Mouse (Mus musculus) embryo, embryonic 10.5 days (tissue): ENCODE measurements at regions not wholly inside any gene's neighbourhood (a gene's known extent, or its start where the extent isn't known, plus 50 kb on each side); places are given as distances from the start of the nearest gene placed in this dataset.

Experiments
- DNase-seq: peaks from one replicate; pipeline ENCODE4 v3.0.0-alpha.2; 2015; ENCODE audit warnings: low spot score

DNA sequence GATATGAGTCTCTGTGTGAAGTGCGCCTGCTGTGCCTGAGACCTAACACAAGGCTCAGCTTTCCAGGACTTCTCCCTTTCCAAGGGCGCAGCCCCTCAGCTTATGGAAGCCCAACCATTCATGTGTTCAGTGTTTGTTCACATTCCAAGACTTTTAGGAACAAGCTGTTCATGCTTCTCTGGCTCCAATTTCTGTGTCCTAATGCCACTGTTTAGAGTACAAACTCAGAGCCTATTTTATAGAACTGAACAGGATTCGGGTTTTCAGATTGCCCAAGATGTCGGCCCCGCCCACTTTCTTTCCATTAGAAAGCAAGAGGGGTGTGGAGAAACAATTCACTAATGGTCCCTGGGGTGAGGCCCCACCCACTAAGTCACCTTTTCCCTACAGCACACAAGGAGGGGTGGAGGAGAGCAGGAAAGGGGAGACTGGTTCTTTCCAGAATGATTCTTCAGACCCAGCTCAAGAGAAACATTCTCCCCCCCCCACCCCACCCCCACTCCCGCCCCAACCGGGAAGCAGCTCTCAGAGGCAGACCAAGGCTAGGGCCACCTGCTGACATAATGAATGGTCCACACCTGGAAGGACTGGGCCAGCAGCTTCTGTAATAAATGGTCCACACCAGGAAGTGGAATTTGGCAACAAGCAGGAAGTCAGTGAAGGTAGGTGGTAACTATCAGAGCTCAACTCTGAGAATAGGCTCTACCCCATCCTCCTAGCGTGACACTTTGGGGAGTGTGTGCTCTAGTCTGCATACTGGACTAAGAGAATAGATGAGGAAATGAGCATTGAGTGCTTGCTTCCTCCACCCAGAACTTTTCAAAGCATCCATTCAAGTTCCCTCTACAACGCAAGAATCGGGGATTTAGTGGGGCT lies 120.2 kb upstream of the Zfp648 start:
- DNase-seq, result no peak

DNA sequence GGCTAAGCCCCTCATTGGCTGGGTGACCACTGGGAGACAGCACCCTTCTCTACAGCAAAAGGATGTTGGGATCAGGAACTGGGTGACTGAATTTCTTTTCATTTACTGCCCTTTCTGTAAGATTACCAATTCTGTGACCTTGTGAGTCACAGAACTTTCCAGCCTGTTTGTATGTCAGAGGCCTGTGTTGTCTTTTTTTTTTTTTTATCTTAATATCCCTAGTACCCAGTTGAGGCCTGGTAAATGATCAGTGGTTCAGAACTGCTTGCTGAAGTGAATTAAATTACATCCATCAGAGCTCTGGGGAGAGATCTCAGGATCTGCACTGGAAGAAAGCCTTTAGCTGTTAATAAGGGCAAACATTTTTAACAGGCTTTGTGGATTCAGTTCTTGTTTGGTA lies 114.8 kb upstream of the Zfp648 start:
- no peak for DNase-seq

DNA sequence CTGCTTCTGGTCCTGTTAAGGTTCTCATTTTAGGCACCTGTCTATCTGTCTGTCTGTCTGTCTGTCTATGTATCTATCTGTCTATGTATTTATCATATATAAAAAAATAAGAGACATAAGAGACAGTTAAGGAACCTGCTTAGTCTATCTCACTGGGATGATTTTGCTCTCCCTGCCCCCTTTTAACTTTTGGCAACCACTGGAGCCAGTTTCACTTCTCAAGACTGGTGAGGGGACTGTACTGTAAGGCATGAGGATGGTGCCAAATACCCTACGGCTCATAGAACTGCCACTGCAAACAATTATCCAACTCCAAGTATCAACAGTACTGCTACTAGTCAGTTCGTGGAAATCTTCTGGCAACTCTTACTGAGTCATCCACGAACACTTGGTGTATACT lies 111.2 kb upstream of the Zfp648 start:
- no peak for DNase-seq

DNA sequence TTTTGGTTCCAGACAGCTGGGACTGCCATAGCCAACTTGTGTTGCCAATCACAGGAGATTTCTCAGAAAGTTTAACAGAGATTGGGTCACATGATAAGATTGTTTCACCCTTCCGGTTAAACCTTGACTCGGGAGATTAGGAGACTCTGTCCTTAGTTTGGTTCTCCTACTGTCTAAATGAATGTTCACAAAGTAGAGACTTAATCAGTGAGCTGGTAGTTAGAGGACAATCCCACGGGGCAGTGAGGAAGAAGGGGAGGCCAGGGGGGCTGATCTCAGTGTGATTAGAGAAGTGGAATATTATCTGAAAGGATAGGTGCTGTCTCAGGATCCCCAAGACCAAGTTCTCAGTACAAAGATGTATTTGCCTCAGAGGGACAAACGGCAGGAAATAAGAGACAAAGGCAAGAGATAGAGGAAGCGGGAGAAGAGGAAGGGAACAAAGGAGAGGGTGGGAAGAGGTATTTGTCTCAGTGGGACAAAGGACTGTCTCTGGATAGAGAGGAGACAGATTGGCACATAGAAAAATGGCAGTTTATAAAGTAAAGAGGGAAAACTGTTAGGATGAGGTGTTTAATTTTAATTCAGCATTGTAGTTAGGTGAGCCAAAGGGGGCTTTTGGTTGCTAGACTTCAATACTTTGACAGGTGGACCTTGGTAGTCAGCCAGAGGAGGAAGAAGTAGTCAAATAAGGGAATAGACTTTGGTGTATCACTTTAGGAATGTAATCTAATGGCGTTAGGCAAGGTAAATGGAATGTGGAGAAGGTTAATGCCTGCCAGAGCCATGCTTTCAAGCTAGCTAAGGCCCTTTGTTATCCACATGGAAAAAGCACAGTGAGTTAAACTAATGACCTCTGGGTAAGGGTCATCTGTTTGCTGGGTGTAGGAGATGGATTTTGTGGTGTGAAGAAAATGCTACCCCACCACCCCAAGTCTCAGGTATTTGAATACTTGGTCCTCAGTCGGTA lies 110.2 kb upstream of the Zfp648 start:
- DNase-seq, result no peak

DNA sequence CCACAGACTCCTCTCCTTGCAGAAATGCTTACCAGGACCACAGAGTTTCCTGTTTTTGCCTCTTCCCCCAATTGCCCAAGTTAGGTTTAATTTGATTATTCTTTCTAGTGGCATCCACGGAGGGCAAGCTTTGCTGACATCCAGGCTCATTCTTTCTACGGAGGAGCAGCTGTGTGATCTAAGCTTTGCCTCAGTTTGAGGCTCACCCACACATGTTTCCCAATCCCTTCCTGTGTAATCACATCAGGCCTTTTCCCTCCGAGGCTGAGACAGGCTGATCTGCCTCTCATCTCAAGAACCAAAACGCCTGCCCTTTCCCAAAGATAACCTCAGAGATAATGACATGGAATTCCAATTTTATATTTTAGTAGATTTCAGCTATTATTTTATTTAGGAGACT lies 107.4 kb upstream of the Zfp648 start:
- DNase-seq, result no peak

DNA sequence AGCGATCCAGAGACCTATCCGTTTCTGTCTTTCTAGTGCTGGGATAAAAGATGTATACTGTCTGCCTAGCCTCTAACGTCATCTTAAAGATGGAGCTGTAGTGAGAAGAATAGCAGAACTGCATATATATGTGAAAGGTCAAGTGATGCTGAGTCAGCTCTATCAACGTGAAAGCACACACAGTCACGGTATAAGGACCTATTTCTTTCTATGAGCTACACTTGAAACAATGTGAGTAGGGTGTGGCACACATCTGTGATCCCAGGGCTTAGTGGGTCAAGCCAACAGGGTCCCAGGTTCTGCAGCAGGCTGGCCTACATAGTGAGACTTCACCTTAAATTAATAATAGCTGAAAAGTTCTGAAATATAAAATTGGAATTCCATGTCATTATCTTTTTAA lies 106.6 kb upstream of the Zfp648 start:
- DNase-seq, result no peak

DNA sequence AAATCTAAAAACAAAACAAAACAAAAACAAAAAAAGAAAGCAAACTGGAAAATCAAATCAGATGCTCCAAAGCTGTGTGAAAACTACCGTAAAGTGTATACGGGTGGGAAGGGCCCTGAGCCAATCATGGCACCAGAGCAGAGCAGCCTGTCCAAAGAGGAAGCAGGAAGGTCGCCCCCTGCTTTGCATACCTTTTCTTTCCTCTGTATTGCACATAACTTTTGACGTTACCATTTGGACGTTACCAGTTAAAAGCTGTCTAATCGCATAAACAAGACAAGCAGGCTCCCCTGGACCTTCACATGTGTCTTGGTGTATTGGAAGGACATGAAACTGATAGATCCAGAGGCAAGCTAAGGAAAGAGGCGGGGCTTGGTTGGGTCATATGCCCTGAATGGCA lies 104.9 kb upstream of the Zfp648 start:
- no peak for DNase-seq

DNA sequence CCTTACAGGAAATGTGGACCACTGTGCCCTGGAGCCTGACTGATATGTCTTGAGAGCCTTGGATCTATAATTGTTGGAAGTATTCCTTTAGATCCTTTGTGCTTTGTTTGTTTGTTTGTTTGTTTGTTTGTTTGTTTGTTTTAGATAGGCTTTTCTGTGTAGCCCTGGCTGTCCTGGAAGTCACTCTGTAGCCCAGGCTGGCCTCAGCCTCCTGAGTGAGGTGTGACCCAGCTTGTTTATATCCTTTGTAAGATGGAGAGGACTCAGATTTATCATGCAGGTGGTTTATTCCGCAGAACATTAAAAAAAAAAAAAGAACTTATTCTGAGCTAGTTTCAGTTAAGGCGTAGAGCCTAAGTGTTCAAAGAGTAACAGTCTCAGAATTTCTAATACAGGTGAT lies 104.1 kb upstream of the Zfp648 start:
- DNase-seq, result no peak

DNA sequence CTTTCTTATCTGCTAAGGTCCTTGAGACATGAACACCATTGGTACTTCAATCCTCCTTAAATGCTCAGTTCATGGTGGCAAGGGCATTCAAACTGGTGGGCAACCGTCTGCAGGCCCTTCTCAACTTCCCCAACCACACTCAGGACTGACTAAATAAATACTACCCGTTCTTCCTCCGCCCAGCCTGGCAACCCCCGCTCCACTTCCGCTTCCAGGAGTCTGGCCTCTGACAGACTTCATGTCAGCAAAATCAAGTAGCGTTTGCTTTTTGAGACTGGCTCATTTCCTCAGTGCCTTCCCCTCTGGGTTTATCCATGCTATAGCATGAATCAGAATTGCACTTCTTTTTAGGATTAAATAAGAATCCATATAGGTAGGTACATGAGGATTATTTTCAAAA lies 103.3 kb upstream of the Zfp648 start:
- DNase-seq, result no peak

DNA sequence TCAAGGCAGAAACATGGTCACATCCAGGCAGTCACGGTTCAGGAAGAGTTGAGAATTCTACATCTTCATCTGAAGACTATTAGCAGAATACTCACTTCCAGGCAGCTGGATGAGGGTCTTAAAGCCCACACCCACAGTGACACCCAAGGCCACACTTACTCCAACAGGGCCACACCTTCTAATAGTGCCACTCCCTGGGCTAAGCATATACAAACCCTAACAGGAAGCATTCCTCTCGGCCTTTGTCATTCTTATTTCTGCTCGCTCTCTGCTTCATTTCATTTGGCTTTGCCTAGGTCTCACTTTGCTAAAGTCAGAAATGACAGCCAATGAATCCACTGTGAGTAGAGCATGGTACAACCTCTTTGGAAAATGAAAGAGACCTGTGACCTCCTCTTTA lies 100.4 kb upstream of the Zfp648 start:
- no peak for DNase-seq

DNA sequence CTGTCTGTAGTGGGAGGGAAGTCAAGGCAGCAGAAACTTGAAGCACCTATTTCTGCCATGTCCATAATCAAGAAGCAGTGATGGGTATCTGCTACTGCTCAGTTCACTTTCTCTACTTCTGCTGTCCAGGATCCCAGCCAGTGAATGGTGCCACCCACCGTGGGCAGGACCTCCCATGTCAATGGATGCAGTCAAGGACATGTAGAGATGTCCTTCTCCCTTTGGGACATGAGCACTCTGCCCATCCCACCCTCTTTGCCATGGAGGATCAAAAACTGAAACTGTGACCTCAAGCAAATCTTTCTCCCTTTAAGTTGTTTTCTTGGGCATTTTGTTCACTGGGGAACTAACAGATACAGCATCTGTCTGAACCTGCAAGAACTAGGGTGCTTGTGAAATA lies 99.6 kb upstream of the Zfp648 start:
- DNase-seq, result no peak

DNA sequence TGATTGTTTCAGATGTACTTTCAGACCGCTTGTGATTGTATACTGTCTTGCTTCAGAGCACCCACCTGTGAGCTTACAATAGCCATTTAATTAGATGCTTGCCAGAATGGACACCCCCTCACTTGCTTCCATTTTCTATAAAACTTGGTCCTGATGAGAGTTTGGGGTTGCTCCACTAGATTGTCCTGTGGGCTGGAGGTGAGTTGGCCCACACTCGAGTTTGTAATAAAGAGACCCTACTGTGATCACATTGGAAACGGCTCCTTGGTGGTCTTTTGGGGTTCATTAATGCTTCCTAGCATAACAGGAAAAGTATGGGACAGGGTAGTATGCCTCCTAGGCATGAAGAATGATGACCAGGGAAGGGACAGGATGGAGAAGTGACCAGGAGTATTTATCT lies 98.8 kb upstream of the Zfp648 start:
- DNase-seq, result no peak

DNA sequence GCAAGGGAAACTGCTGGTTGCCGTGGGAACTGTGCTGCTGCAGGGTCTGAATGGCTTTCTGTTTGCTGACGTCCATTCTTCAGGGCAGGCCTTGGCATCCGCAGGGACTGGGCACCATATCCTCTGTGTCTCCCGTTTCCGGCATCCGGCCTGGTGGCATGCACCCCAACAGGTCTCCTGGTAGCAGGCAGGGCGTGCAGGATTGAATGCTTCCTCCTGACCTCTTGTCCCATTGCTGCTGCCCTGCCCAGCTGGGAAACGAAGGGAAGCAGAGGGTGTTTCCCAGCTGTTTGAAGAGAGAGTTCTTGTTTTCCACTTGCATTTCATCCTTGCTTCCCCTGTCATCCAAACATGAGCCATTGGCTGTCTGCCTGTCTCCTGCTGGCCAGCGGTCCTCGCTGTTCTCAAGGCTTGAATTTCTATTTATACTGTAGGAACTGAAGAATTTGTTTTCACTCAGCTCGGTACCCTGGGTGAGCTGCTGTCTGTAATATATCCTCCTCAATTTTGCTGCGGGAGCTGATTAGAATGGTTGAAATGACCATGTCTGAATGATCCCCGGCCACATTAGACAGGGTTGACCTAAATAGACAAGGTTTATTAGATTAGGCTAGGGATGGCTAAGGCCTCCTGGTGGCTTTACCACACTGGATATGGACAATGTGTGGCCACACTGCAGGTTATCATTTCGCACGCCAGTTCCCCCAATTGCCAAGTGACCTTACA lies 98.0 kb upstream of the Zfp648 start:
- peak; percentile 19 for DNase-seq

DNA sequence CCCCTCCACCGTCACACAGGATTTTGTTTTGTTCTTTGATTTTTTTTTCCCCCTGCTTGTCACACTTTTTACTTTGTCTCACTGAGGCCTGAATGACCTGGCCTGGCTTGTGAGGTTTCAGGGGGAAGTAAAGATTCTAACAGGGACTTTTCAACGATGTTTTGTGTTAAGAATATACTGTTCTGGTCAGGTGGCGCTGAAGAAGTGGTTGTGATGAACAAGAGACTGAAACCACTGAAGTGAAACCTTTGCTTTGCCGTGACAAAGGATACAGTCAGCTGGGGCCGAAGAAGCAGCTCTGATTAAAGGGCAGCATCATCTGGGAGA lies 97.4 kb upstream of the Zfp648 start:
- DNase-seq, result no peak

DNA sequence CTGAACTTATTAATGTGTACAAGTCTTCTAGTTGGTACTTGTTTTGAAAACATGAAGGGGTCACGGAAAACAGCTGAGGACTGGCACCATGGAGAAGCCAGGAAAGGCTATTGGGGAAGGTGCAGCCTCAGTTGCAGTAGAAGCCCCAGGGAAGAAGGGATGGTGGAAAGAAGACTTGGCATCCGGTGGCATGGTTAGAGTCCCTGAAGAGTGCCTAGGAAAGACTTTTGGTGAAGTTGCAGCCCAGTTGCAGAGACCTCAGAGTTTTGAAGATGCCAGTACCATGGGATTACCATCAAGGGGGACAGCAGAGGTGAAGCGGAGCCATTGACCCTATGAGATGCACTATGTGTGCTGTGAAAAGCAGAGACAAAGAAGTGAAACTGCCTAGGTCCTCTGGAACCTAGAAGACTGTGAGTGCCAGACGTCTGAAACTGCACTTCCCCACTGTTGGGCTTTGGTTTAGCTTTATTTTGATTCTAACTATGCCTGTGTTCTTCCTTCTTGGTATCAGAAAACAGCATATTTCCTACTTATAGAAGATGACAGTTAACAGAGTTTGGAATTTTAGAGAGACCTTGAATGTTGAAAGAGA lies 96.9 kb upstream of the Zfp648 start:
- no peak for DNase-seq

DNA sequence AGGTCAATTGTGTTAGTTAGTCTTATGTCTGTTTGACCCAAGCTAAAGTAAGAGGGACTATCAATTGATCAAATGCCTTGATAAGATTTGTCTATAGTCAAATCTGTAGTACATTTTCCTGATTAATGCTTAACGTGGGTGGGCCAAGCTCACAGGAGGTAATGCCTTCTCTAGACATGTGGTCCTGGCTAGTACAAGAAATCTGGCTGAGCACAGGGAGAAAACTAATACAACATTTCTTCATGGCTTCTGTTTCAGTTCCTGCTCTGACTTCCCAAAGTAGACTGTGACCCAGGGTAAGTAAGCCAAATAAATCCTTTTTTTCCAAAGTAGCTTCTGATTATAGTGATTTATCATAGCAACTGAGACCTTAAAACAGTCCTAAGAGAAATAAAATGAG lies 96.2 kb upstream of the Zfp648 start:
- DNase-seq, result no peak

DNA sequence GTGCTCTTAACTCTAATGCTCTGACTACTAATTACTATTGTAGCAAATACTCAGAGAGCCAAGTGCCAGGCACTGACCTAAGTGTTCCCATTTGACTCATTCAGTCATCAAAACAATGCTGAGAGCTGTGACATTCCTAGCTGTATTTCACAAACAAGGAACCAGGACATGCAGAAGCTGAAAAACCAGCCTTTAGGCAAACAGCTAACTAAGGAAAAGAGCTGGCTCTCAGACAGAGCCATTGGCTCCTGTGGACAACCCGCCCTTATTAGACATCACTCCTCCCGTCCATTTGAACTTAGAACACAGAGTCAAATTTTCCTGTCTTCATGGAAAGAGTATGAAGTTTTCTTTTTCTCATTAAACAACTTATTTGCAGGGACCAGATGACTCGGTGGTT lies 88.5 kb upstream of the Zfp648 start:
- no peak for DNase-seq

DNA sequence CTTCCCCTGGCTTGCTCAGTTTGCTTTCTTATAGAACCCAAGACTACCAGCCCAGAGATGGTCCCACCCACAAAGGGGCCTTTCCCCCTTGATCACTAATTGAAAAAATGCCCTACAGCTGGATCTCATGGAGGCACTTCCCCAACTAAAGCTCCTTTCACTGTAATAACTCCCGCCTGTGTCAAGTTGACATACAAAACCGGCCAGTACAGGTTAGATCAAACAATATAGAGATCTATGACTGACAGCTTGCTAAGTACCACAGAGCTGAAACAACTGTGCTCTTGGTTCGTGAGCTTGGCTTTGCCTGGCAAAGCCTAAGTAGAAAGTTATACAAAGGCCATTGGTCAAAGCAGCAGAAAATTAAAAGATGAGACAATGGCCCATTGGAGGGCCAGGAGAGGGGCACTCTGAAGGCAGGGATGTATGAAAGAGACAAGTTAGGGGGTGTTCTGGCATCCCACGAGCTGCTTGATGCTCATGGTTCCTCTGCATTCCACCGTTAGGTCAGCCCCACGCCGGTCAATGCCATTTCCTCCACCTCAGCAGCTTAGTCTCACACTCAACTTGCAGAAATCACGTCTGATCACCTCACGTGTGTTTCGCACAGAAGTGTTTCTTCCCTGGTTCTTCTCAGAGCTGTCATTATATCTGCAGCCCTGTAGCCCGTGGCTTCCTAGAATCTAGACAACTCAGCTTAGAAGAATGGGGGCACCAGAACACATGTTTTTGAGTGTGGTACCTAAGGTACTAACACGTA lies 87.5 kb upstream of the Zfp648 start:
- DNase-seq, result peak; percentile 23

DNA sequence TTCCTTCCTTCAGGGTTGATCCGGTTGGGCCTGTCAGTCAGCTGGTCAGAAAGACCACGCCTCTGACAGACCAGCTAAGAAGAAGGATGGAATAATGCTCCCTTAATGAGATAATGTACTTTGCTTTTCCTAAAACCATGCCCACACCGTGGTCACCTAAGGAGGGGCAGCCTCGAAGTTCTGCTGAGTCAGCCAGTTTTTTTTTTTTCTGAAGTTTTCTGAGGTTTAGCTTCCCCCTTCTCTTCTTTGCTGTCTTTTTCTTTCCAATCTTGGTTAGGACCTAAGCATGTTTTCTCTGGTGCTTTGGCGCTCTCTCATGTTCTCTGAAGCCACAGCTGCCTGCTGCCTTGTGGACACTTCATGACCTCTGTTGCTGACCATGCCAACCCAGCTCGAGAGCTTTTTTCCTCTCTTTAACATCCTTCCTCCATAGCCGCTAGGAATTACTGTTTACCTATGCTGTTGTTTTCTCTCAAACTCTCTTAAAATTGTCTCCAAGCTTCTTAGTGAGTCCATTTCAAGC lies 84.7 kb upstream of the Zfp648 start:
- DNase-seq, result no peak

DNA sequence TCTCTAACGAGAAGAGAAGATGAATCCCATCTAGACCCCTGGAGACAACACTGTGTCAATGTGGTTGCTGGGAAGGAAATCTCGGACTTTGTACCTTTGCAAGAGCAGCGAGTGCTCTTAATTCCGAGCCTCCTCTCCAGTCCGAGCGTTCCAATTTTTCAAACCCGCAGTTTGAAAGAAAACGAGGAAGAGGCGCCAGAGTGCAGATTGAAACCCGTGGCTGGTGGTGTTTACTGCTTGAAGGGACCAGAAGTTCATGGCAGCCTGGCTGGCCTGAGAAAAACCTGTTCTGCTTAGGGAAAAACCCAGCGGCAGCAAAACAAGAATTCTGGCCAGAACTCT lies 83.7 kb upstream of the Zfp648 start:
- DNase-seq, result peak; percentile 27

DNA sequence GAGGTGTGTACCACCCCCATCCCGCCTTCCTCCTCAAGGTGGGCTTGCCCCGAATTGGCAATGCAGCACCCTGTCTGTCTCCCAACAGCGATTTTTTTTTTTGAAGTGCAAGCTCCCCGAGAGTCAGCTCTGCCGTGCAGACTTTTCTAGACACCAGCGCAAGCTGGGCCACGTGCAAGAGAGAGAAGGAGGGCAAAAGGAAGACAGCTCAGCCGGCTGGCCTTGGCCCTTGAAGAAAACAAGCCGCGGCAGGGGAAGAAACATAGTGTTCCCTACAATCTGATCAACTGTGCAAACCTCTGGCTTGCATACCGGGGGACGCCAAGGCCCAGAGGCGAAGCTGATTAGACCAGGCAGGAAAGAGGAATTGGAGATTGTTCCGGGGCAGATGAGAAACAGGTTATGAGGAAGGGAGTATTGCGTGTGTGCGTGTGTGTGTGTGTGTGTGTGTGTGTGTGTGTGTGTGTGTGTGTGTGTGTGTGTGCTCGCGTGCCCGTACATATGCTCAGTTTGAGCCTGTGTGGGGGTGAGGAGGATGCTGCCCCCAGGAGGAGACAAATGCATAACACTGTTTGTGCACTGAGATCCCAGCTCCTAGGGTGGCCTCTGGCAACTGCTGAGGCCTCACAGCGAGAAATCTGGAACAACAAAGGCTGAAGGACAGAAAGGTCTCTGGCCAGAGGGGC lies 83.2 kb upstream of the Zfp648 start:
- DNase-seq, result peak; percentile 37
